Mouse (Mus musculus): ENCODE measurements around the gene Cort. TPM values are rescaled to one million over a fixed set of nuclear protein-coding genes. Genes with fewer than 3 reads are reported as not detected.
A peak's percentile ranks its signal among the peaks of the same experiment; 100 is the strongest.

The Cort gene
- polyA plus RNA-seq, 1 experiment from 2014 or later = 0.42 TPM

DNA sequence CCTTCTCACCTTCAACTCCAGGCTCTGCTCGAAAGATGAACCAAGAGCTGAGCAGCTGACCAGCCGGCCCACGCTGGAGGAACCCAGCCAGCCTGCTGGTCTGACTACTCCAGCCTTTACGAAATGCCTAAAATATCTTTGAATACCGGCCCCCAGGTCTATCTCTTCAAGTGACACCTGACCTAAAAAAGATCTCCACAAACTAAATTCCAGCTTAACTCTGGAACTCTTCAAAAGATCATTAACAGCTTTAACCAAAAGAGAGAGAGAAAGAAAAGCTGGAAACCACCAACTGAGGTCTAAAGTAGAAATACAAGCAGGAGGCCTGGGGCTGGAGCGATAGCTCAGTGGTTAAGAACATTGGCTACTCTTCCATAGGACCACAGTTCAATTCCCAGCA lies 46.9 kb downstream of the Cort start:
- WGBS = 89% methylated on average over 6 of the region's 6 CpGs

DNA sequence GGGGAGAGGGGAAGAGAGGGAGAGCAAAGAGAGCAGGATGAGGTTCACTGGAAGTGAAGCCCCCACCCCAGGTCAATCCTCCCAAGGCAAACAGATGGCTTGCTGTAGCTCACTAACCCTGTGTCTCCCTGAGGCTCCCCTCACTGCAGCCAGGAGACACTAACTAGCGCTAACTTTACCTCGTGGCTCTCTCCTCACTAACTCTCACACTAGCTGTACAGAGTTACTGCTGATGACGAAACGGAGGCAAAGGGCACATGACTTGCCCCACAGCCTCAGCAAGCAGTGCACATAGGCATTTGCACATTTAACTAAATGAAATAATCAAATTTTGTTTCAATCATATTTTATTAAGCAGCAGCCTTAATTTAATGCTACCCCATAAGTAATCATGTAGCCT lies 48.3 kb downstream of the Cort start:
- H3K27ac ChIP-seq = no peak overlapping the region
- ATAC-seq = no peak

More for the DNA sequence above, 46.9 kb downstream of the Cort start:
- Histone ChIP-seq H3K27me3 (no peaks in the 10 kb centered on the region), H3K4me2 (replicated peaks) (no peak overlapping the region), H3K27ac (no peak overlapping the region), H3K4me3 (replicated peaks) (no peak overlapping the region), H3K4me1 (replicated peaks) (peaks cover 11% of the 10 kb centered on the region; the same call in 1 of the 2 replicates), H3K36me3 (peaks cover 7% of the 10 kb centered on the region), H3K9me3 (no peaks in the 10 kb centered on the region), H3K9ac (replicated peaks) (no peak overlapping the region)
- no peak for ATAC-seq

GRCm38 (mm10) chr4:149075871-149076575 lies 50.5 kb downstream of the Cort start:
- H3K27ac ChIP-seq = 0 out of 2 replicates have a peak overlapping the region, but pooled peaks have one; percentile 10
- H3K4me3 ChIP-seq (replicated peaks) = no peak overlapping the region
- ATAC-seq = peak; percentile 77

More for the DNA sequence above, 48.3 kb downstream of the Cort start:
- H3K27me3 ChIP-seq = no peaks in the 10 kb centered on the region
- 73% methylated on average over 4 of the region's 4 CpGs for WGBS
- no peak overlapping the region for H3K4me3 ChIP-seq (replicated peaks)
- H3K4me2 ChIP-seq (replicated peaks) = no peak overlapping the region
- peaks cover 15% of the 10 kb centered on the region for H3K36me3 ChIP-seq
- no peaks in the 10 kb centered on the region for H3K9me3 ChIP-seq
- peaks cover 11% of the 10 kb centered on the region; the same call in 1 of the 2 replicates for H3K4me1 ChIP-seq (replicated peaks)
- no peak overlapping the region for H3K9ac ChIP-seq (replicated peaks)

GRCm38 (mm10) chr4:149075073-149075472 lies 51.5 kb downstream of the Cort start:
- Histone ChIP-seq H3K4me1 (replicated peaks) (peaks cover 9% of the 10 kb centered on the region), H3K27me3 (no peaks in the 10 kb centered on the region), H3K27ac (no peak overlapping the region), H3K36me3 (peaks cover 29% of the 10 kb centered on the region), H3K4me3 (replicated peaks) (no peak overlapping the region), H3K4me2 (replicated peaks) (no peak overlapping the region), H3K9me3 (no peaks in the 10 kb centered on the region), H3K9ac (replicated peaks) (no peak overlapping the region)
- WGBS = 95% methylated on average over 13 of the region's 13 CpGs
- ATAC-seq = no peak

More at GRCm38 (mm10) chr4:149075871-149076575, 50.5 kb downstream of the Cort start:
- no peaks in the 10 kb centered on the region for H3K27me3 ChIP-seq
- H3K9ac ChIP-seq (replicated peaks) = no peak overlapping the region
- H3K9me3 ChIP-seq = no peaks in the 10 kb centered on the region
- H3K4me2 ChIP-seq (replicated peaks) = no peak overlapping the region
- 27% methylated on average over 10 of the region's 10 CpGs for WGBS
- H3K4me1 ChIP-seq (replicated peaks) = 0 out of 2 replicates have a peak, but pooled peaks cover 6% of the 10 kb centered on the region
- peaks cover 29% of the 10 kb centered on the region for H3K36me3 ChIP-seq

Other genes starting within 250 kb of the Cort start
- 50.6 and 55.6 TPM in 2 replicates for gene Pex14, start 26.9 kb downstream of the Cort start, polyA plus RNA-seq (2015; fragmentation: Nextera tagmentation; extraction: Ambion mirVana)
- 24.7 and 25.5 TPM in 2 replicates for gene Dffa, start 22.6 kb downstream of the Cort start, polyA plus RNA-seq (2015; fragmentation: Nextera tagmentation; extraction: Ambion mirVana)
- gene Cenps, start 10.9 kb upstream of the Cort start, polyA plus RNA-seq (2015; fragmentation: Nextera tagmentation; extraction: Ambion mirVana) = 22.9 and 24.6 TPM in 2 replicates
- 116 and 118 TPM in 2 replicates for gene Pgd, start 40.0 kb upstream of the Cort start, polyA plus RNA-seq (2015; fragmentation: Nextera tagmentation; extraction: Ambion mirVana)
- gene Kif1b, start 180.9 kb upstream of the Cort start, polyA plus RNA-seq (2015; fragmentation: Nextera tagmentation; extraction: Ambion mirVana) = 160 and 164 TPM in 2 replicates

Data from midbrain, embryonic 13.5 days (tissue).